7 mouse cellular contexts compared by ENCODE assay signal in genomic region chr1:34432776-34433481, GRCm38 (mm10). TPM values are rescaled to one million over a fixed set of nuclear protein-coding genes. Genes with fewer than 3 reads are reported as not detected.
DNase-seq lines count a peak whose midpoint lies in the region; ATAC-seq and TF ChIP-seq lines count a peak whose summit lies in the region.

No protein-coding gene starts in this region.

- H3K4me3 ChIP-seq in cortical plate, adult 2 months (ENCODE audit: insufficient read depth, low read length): peak overlapping the region; percentile 41
- peak overlapping the region; percentile 46 for H3K4me3 ChIP-seq in heart, embryonic 12.5 days

- no peak overlapping the region for H3K27ac ChIP-seq in cortical plate, adult 2 months (ENCODE audit: insufficient read depth, low read length)
- peak overlapping the region; percentile 36; the same call in 1 of the 2 replicates for H3K27ac ChIP-seq in heart, embryonic 12.5 days (ENCODE audit: poor library complexity, severe bottlenecking)

- WGBS in heart, embryonic 12.5 days: 9% methylated on average over 35 of the region's 35 CpGs

- no peaks in the 10 kb centered on the region for H3K27me3 ChIP-seq in heart, embryonic 12.5 days (replicated peaks)

- H3K9me3 ChIP-seq in heart, embryonic 12.5 days (replicated peaks): peaks cover 32% of the 10 kb centered on the region

- H3K4me1 ChIP-seq in cortical plate, adult 2 months (ENCODE audit: control insufficient read depth, insufficient read depth, low read length): 0 out of 2 replicates have a peak, but pooled peaks cover 2% of the 10 kb centered on the region
- peaks cover 3% of the 10 kb centered on the region; the same call in 1 of the 2 replicates for H3K4me1 ChIP-seq in heart, embryonic 12.5 days (replicated peaks)

- H3K9ac ChIP-seq in heart, embryonic 12.5 days: peak overlapping the region; percentile 68

- no peak for ATAC-seq in heart, embryonic 12.5 days (ENCODE audit: insufficient number of reproducible peaks, low FRiP score)

- TF ChIP-seq POLR2A in cortical plate, adult 2 months (IDR thresholded peaks at IDR 0.05; ENCODE audit: extremely low read depth, insufficient read depth, low read length): peak; percentile 83

- TF ChIP-seq CTCF in cortical plate, adult 2 months (IDR thresholded peaks at IDR 0.05; ENCODE audit: extremely low read depth, insufficient read depth, low read length): no peak

- peak; percentile 13 for DNase-seq in urinary bladder, postnatal 25 days (ENCODE audit: low spot score)
- DNase-seq in urinary bladder, postnatal 14 days (ENCODE audit: low spot score): no peak
- peak; percentile 28 for DNase-seq in kidney, postnatal 14 days
- DNase-seq in lung, postnatal 10 days: peak; percentile 45
- DNase-seq in retina, postnatal 7 days (ENCODE audit: low read depth, low spot score): peak; percentile 16

- H3K36me3 ChIP-seq in heart, embryonic 12.5 days: peaks cover 36% of the 10 kb centered on the region

- H3K4me2 ChIP-seq in heart, embryonic 12.5 days: peak overlapping the region; percentile 74

RNA-seq across cellular contexts. Expression of gene Ccdc115, which starts 6.5 kb away (rescaled TPM):
- 29.5 and 30.3 TPM in 2 replicates for polyA plus RNA-seq in cortical plate, adult 2 months (2012; rRNA removed)
- 45.9 and 46.6 TPM in 2 replicates for polyA plus RNA-seq in heart, embryonic 12.5 days (2016; fragmentation: Nextera tagmentation; extraction: Ambion mirVana)

RNA-seq across cellular contexts. Expression of gene Imp4, which starts 6.7 kb away (rescaled TPM):
- polyA plus RNA-seq in cortical plate, adult 2 months (2012; rRNA removed): 24.1 and 25.8 TPM in 2 replicates
- polyA plus RNA-seq in heart, embryonic 12.5 days (2016; fragmentation: Nextera tagmentation; extraction: Ambion mirVana): 65.9 and 74.8 TPM in 2 replicates

RNA-seq across cellular contexts. Expression of gene Ptpn18, which starts 26.6 kb away (rescaled TPM):
- polyA plus RNA-seq in cortical plate, adult 2 months (2012; rRNA removed): 8.4 and 8.5 TPM in 2 replicates
- polyA plus RNA-seq in heart, embryonic 12.5 days (2016; fragmentation: Nextera tagmentation; extraction: Ambion mirVana): 10.4 and 10.8 TPM in 2 replicates
